Mouse (Mus musculus) neural tube, postnatal 0 days (tissue): ENCODE results near the gene Arl5c. TPM values are rescaled to one million over a fixed set of nuclear protein-coding genes. Genes with fewer than 3 reads are reported as not detected.

Experiments
- microRNA-seq: library from miRNA; unstranded; fragments of <30 nt; microRNA quantifications from one replicate; pipeline ENCODE4, GENCODE M21; 2016
- polyA plus RNA-seq: library from polyadenylated mRNA; unstranded; fragments of >200 nt; fragmentation: Nextera tagmentation; extraction: Ambion mirVana; gene quantifications from 2 replicates; pipeline ENCODE4 v1.2.1, GENCODE M21; 2015

Arl5c gene
- 6.8 and 8.3 TPM in 2 replicates for polyA plus RNA-seq

GRCm38 (mm10) chr11:97995564-97996288 is at the start of gene Arl5c:
Gene Arl5c, minus strand, starts transcription at chr11:97996181.

GRCm38 (mm10) chr11:98026570-98027296 is 30.8 kb upstream of the Arl5c start, which contains the start of gene Rpl19:
Gene Rpl19, plus strand, starts transcription at chr11:98026710.

GRCm38 (mm10) chr11:98022555-98023371 is 26.8 kb upstream of the Arl5c start, which contains the start of gene Cacnb1:
Gene Cacnb1, minus strand, starts transcription at chr11:98023034.

GRCm38 (mm10) chr11:97985727-97986677 is 10.0 kb downstream of the Arl5c start, which contains the start of gene Plxdc1:
Gene Plxdc1, minus strand, starts transcription at chr11:97986444.

Small RNAs within 50 kb of the gene (microRNA-seq; reads per million reads assigned to microRNA genes)
- gene Gm22461 (not detected), gene Gm27597 (not detected)

Other genes with a start within 250 kb of the Arl5c start
- gene Cwc25, start 229.6 kb downstream of the Arl5c start, polyA plus RNA-seq, result 12.0 and 12.6 TPM in 2 replicates
- 0.26 and 0.53 TPM in 2 replicates for gene 1700001P01Rik, start 220.3 kb downstream of the Arl5c start, polyA plus RNA-seq
- gene Rpl23, start 213.7 kb downstream of the Arl5c start, polyA plus RNA-seq, result 338 and 378 TPM in 2 replicates
- gene Lasp1, start 197.2 kb downstream of the Arl5c start, polyA plus RNA-seq, result 111 and 130 TPM in 2 replicates
- 44.2 and 46.7 TPM in 2 replicates for gene B230217C12Rik, start 155.4 kb downstream of the Arl5c start, polyA plus RNA-seq
- 0.25 and 0.45 TPM in 2 replicates for gene Fbxo47, start 112.0 kb downstream of the Arl5c start, polyA plus RNA-seq
- 3.7 and 4.3 TPM in 2 replicates for gene Plxdc1, start 9.7 kb downstream of the Arl5c start, polyA plus RNA-seq
- gene Cacnb1, start 26.9 kb upstream of the Arl5c start, polyA plus RNA-seq, result 46.8 and 52.6 TPM in 2 replicates
- gene Rpl19, start 30.5 kb upstream of the Arl5c start, polyA plus RNA-seq, result 652 and 685 TPM in 2 replicates
- 14.7 and 16.7 TPM in 2 replicates for gene Stac2, start 57.3 kb upstream of the Arl5c start, polyA plus RNA-seq
- gene Fbxl20, start 154.2 kb upstream of the Arl5c start, polyA plus RNA-seq, result 13.5 and 17.0 TPM in 2 replicates
- 46.4 and 48.2 TPM in 2 replicates for gene Med1, start 197.1 kb upstream of the Arl5c start, polyA plus RNA-seq
- gene Cdk12, start 206.9 kb upstream of the Arl5c start, polyA plus RNA-seq, result 5.5 and 5.8 TPM in 2 replicates